Mouse (Mus musculus) bone marrow macrophage, adult 2 months (primary cell): ENCODE measurements at regions not wholly inside any gene's neighbourhood (a gene's known extent, or its start where the extent isn't known, plus 50 kb on each side); places are given as distances from the start of the nearest gene placed in this dataset.

ENCODE experiments used
- CTCF ChIP-seq: IDR thresholded peaks from 2 replicates; pipeline ENCODE4 v1.5.1; 2012; ENCODE audit warnings: low read depth, mild to moderate bottlenecking, low read length, moderate library complexity
- POLR2A ChIP-seq: IDR thresholded peaks from 2 replicates; pipeline ENCODE4 v1.6.1; 2012; ENCODE audit warnings: mild to moderate bottlenecking, low read depth, low read length, borderline replicate concordance

DNA sequence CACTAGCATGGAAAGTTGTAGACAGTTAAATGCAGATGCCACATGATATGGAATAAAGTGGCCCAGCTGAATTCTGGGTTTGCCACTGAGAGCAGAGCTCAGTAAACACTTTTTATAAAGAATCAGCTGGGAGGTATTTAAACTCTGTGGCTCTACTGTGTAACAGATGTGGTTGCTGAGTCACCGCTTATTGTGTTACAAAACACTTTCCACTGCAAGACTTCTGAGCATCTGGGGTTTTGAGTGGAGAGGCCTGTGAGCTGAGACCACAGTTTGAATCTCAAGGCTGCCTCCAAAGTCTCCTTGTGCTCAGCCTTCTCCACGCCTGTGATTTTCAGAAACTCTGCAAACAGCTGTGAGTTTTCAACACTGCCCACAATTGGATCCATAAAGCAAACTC is 86.1 kb downstream of the Drd1 start:
- no peak for TF ChIP-seq POLR2A
- TF ChIP-seq CTCF = no peak
